ENCODE assay signal across 16 mouse cellular contexts in the genomic region with DNA sequence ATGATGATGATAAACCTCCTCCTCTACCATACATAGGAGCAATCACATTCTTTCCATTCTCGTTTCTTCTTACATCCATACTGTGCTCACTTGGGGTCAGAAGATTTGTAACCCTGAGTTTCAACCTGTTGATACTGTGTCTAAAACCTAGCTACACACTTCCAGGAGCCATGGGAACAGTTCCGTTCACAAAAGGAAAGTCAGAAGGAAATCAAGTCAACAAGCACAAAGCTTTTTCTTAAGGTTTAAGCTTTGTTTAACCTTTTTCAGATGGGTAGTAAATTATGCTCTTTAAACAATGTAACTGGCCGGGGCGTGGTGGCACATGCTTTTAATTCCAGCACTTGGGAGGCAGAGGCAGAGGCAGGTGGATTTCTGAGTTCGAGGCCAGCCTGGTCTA. TPM values are rescaled to one million over a fixed set of nuclear protein-coding genes. Genes with fewer than 3 reads are reported as not detected.
DNase-seq lines count a peak whose midpoint lies in the region; ATAC-seq and TF ChIP-seq lines count a peak whose summit lies in the region.
"Had no signal": no experiment of that assay in that cellular context is flagged by ENCODE, and none has a peak within 500 bp of the region (broad histone marks: within the 10 kb centered on the region; RNA-seq: fewer than 3 reads in every experiment).

No protein-coding gene starts in this region.

- peaks cover 8% of the 10 kb centered on the region for H3K9me3 ChIP-seq in heart, embryonic 16.5 days (replicated peaks; ENCODE audit: control insufficient read depth, low read length)
- H3K9me3 ChIP-seq in stomach, embryonic 15.5 days = no peaks in the 10 kb centered on the region
- no peaks in the 10 kb centered on the region for H3K9me3 ChIP-seq in stomach, postnatal 0 days (ENCODE audit: control insufficient read depth, low read length)
- no peaks in the 10 kb centered on the region for H3K9me3 ChIP-seq in liver, embryonic 13.5 days (replicated peaks)
- H3K9me3 ChIP-seq: hindbrain, embryonic 15.5 days; neural tube, embryonic 15.5 days had no signal

- no peak for TF ChIP-seq EP300 in stomach, postnatal 0 days (optimal IDR thresholded peaks at IDR 0.05)

- H3K27ac ChIP-seq in heart, embryonic 16.5 days (ENCODE audit: low read length) = peak overlapping the region; percentile 89; the same call in 1 of the 2 replicates
- peak overlapping the region; percentile 83; the same call in 1 of the 2 replicates for H3K27ac ChIP-seq in stomach, embryonic 15.5 days
- H3K27ac ChIP-seq in stomach, postnatal 0 days (replicated peaks) = no peak overlapping the region
- peak overlapping the region; percentile 85 for H3K27ac ChIP-seq in liver, embryonic 13.5 days
- H3K27ac ChIP-seq: forebrain, embryonic 12.5 days; hindbrain, embryonic 15.5 days; limb, embryonic 12.5 days; neural tube, embryonic 15.5 days had no signal

- ATAC-seq in heart, embryonic 16.5 days (replicated peaks; ENCODE audit: extremely low read depth, insufficient read depth, low FRiP score) = no peak
- no peak for ATAC-seq in stomach, embryonic 15.5 days (ENCODE audit: insufficient read depth, low FRiP score, low read depth)
- no peak for ATAC-seq in stomach, postnatal 0 days (ENCODE audit: low FRiP score, low TSS enrichment)
- ATAC-seq in liver, embryonic 13.5 days (ENCODE audit: low read depth) = no peak

- intact Hi-C loops in heart, postnatal 10 days (cut with DNase I) = no loop called here

- H3K4me3 ChIP-seq in heart, embryonic 16.5 days (ENCODE audit: low read length) = no peak overlapping the region
- H3K4me3 ChIP-seq in stomach, embryonic 15.5 days (replicated peaks) = no peak overlapping the region
- H3K4me3 ChIP-seq in stomach, postnatal 0 days (ENCODE audit: low read depth, low read length) = no peak overlapping the region
- no peak overlapping the region for H3K4me3 ChIP-seq in liver, embryonic 13.5 days (replicated peaks)
- H3K4me3 ChIP-seq: forebrain, embryonic 12.5 days; hindbrain, embryonic 15.5 days; left cerebral cortex, adult 2 months; limb, embryonic 12.5 days; neural tube, embryonic 15.5 days had no signal

- no peak overlapping the region for H3K9ac ChIP-seq in heart, embryonic 16.5 days (ENCODE audit: low read length)
- no peak overlapping the region for H3K9ac ChIP-seq in stomach, embryonic 15.5 days
- no peak overlapping the region for H3K9ac ChIP-seq in stomach, postnatal 0 days (ENCODE audit: low read length)
- peak overlapping the region; percentile 67; the same call in 1 of the 2 replicates for H3K9ac ChIP-seq in liver, embryonic 13.5 days
- H3K9ac ChIP-seq: forebrain, embryonic 12.5 days; hindbrain, embryonic 15.5 days; limb, embryonic 12.5 days; neural tube, embryonic 15.5 days had no signal

- no peak overlapping the region for H3K4me2 ChIP-seq in heart, embryonic 16.5 days (ENCODE audit: low read depth, low read length)
- no peak overlapping the region for H3K4me2 ChIP-seq in stomach, embryonic 15.5 days
- no peak overlapping the region for H3K4me2 ChIP-seq in stomach, postnatal 0 days (replicated peaks; ENCODE audit: low read depth)
- peak overlapping the region; percentile 60 for H3K4me2 ChIP-seq in liver, embryonic 13.5 days
- H3K4me2 ChIP-seq: forebrain, embryonic 12.5 days; hindbrain, embryonic 15.5 days; limb, embryonic 12.5 days; neural tube, embryonic 15.5 days had no signal

- WGBS in heart, embryonic 16.5 days = 90% methylated on average over 5 of the region's 5 CpGs
- whole genome bisulfite sequencing in stomach, embryonic 15.5 days = 69% methylated on average over 5 of the region's 5 CpGs
- 67% methylated on average over 5 of the region's 5 CpGs for WGBS in stomach, postnatal 0 days
- WGBS in liver, embryonic 13.5 days (ENCODE audit: insufficient replicate concordance) = 70% methylated on average over 5 of the region's 5 CpGs

- no peaks in the 10 kb centered on the region for H3K36me3 ChIP-seq in heart, embryonic 16.5 days (ENCODE audit: control insufficient read depth, insufficient read depth)
- H3K36me3 ChIP-seq in stomach, embryonic 15.5 days = 0 out of 2 replicates have a peak, but pooled peaks cover 2% of the 10 kb centered on the region
- no peaks in the 10 kb centered on the region for H3K36me3 ChIP-seq in stomach, postnatal 0 days (ENCODE audit: control insufficient read depth, insufficient read depth, low read length)
- peaks cover 3% of the 10 kb centered on the region for H3K36me3 ChIP-seq in liver, embryonic 13.5 days

- DNase-seq in heart, postnatal 10 days = no peak
- no peak for DNase-seq in stomach, postnatal 0 days (ENCODE audit: low spot score)
- no peak for DNase-seq in liver, embryonic 13.5 days
- no peak for DNase-seq in embryo, embryonic 11 days
- no peak for DNase-seq in urinary bladder, postnatal 10 days (ENCODE audit: low spot score)
- no peak for DNase-seq in layer of hippocampus, adult 9-10 months (ENCODE audit: low spot score)
- DNase-seq: cerebellum, adult 11-12 months; retina, postnatal 1 day; spleen, adult 18-20 months had no signal

- no peak for TF ChIP-seq CTCF in stomach, postnatal 0 days (IDR thresholded peaks at IDR 0.05; ENCODE audit: low read depth)

- no peaks in the 10 kb centered on the region for H3K27me3 ChIP-seq in heart, embryonic 16.5 days (ENCODE audit: control insufficient read depth, insufficient read depth, low read length)
- no peaks in the 10 kb centered on the region for H3K27me3 ChIP-seq in stomach, embryonic 15.5 days (replicated peaks)
- H3K27me3 ChIP-seq in stomach, postnatal 0 days (ENCODE audit: control insufficient read depth, insufficient read depth, low read length) = no peaks in the 10 kb centered on the region
- no peaks in the 10 kb centered on the region for H3K27me3 ChIP-seq in liver, embryonic 13.5 days
- H3K27me3 ChIP-seq: forebrain, embryonic 12.5 days; hindbrain, embryonic 15.5 days had no signal

- H3K4me1 ChIP-seq in heart, embryonic 16.5 days (ENCODE audit: control insufficient read depth, insufficient read depth, low read length) = peaks cover 16% of the 10 kb centered on the region
- peaks cover 9% of the 10 kb centered on the region for H3K4me1 ChIP-seq in stomach, embryonic 15.5 days
- H3K4me1 ChIP-seq in stomach, postnatal 0 days (replicated peaks; ENCODE audit: control insufficient read depth, insufficient read depth) = 0 out of 2 replicates have a peak, but pooled peaks cover 5% of the 10 kb centered on the region
- peaks cover 51% of the 10 kb centered on the region for H3K4me1 ChIP-seq in liver, embryonic 13.5 days (replicated peaks)
- H3K4me1 ChIP-seq: hindbrain, embryonic 15.5 days had no signal

RNA-seq across cellular contexts. Expression of a gene that starts 14.6 kb away (rescaled TPM):
- polyA plus RNA-seq in heart, embryonic 16.5 days (2015; fragmentation: Nextera tagmentation; extraction: Ambion mirVana) = 24.9 and 26.2 TPM in 2 replicates
- 10 to 100 TPM; 21.0 to 29.1 TPM for total RNA-seq in heart, postnatal 10 days (2021)
- 34.5 and 41.0 TPM in 2 replicates for polyA plus RNA-seq in stomach, embryonic 15.5 days (2015; fragmentation: Nextera tagmentation; extraction: Ambion mirVana)
- polyA plus RNA-seq in stomach, postnatal 0 days (2015; fragmentation: Nextera tagmentation; extraction: Ambion mirVana) = 12.4 and 17.9 TPM in 2 replicates
- 19.1 and 22.3 TPM in 2 replicates for polyA plus RNA-seq in liver, embryonic 13.5 days (2015; fragmentation: Nextera tagmentation; extraction: Ambion mirVana)
